In the genomic region with DNA sequence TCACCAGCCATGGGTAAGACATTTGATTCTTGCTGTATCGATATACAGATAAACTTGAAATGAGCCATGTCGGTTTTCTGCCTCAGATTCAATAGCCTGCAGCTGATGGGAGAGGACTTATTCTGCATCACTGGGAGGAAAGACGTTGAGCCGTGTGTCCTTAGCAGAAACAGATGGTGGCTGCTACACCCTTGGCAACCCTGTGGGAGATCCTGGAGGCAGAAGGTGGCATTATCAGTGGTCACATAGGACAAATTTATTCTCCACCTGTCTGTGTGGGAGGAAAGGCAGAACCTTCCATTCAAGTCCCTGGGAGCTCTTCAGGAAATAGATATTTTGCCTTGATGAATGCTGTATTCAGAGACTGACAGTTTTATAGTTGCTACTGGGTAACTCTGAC, we compare ENCODE assay signal across 8 mouse cellular contexts. TPM values are rescaled to one million over a fixed set of nuclear protein-coding genes. Genes with fewer than 3 reads are reported as not detected.
"Had no signal": no experiment of that assay in that cellular context is flagged by ENCODE, and none has a peak within 500 bp of the region (broad histone marks: within the 10 kb centered on the region; RNA-seq: fewer than 3 reads in every experiment).

No protein-coding gene starts in this region.

- DNase-seq: kidney, postnatal 4 days; liver; liver, embryonic 13.5 days; liver, postnatal 0 days; lung, postnatal 14 days; thymus, adult 18-20 months; thymus, postnatal 14 days had no signal

RNA-seq across cellular contexts. Expression of gene Slc35f3, which starts 47.9 kb away (rescaled TPM):
- total RNA-seq: megakaryocyte-erythroid progenitor cell, adult 5-6 weeks had no signal
